Mouse (Mus musculus): Measurements from ENCODE around the gene Ago4. TPM values are rescaled to one million over a fixed set of nuclear protein-coding genes. Genes with fewer than 3 reads are reported as not detected.

The Ago4 gene
- total and polyA plus RNA-seq, 3 experiments = 0.42 to 1.8 TPM; not detected in 1

- no peak overlapping the region for H3K4me3 ChIP-seq (ENCODE audit: control insufficient read depth in 1 of 2, insufficient read depth in 1 of 2, low read depth in 2 of 2, low read length in 2 of 2)
- H3K79me2 ChIP-seq (ENCODE audit: control insufficient read depth, insufficient read depth, low read length, poor library complexity) = no peaks in the 10 kb centered on the region
- no peak overlapping the region for H3K9ac ChIP-seq (ENCODE audit: control insufficient read depth, low read depth, low read length, poor library complexity, severe bottlenecking)
- H3K9me3 ChIP-seq (replicated peaks; ENCODE audit: insufficient read depth, low read length) = no peaks in the 10 kb centered on the region
- H3K36me3 ChIP-seq (ENCODE audit: control insufficient read depth in 1 of 2, insufficient read depth in 2 of 2, low read length in 2 of 2) = 0 out of 4 replicates have a peak, but pooled peaks cover 0 to 3% of the 10 kb centered on the region in 2 experiments
- TF ChIP-seq ZC3H11A (IDR thresholded peaks at IDR 0.05; ENCODE audit: low read depth, low read length) = no peak
- TF ChIP-seq NRF1 (IDR thresholded peaks at IDR 0.05; ENCODE audit: insufficient read depth, low read depth, low read length, poor library complexity, severe bottlenecking) = no peak
- no peak for TF ChIP-seq MEF2A (IDR thresholded peaks at IDR 0.05; ENCODE audit: extremely low read depth, insufficient replicate concordance, low read depth, low read length, poor library complexity, severe bottlenecking)
- TF ChIP-seq MYC (IDR thresholded peaks at IDR 0.05; ENCODE audit: low read depth, low read length) = no peak
- no peak for TF ChIP-seq CHD1 (IDR thresholded peaks at IDR 0.05; ENCODE audit: low read depth, low read length)
- no peak for TF ChIP-seq NELFE (IDR thresholded peaks at IDR 0.05; ENCODE audit: low read depth, low read length)
- no peak for TF ChIP-seq GABPA (IDR thresholded peaks at IDR 0.05; ENCODE audit: low read depth, low read length)
- no peak for TF ChIP-seq MAX (IDR thresholded peaks at IDR 0.05; ENCODE audit: low read length)
- no peak for TF ChIP-seq KAT2A (conservative IDR thresholded peaks at IDR 0.05; ENCODE audit: low read depth, low read length)
- no peak for TF ChIP-seq RCOR1 (IDR thresholded peaks at IDR 0.05; ENCODE audit: low read depth, low read length)
- TF ChIP-seq SIN3A (IDR thresholded peaks at IDR 0.05; ENCODE audit: low read length) = no peak
- no peak for TF ChIP-seq JUND (IDR thresholded peaks at IDR 0.05; ENCODE audit: low read depth, low read length)
- no peak overlapping the region for H3K27ac ChIP-seq (ENCODE audit: control insufficient read depth, low read depth, low read length)
- peaks cover 0 to 6% of the 10 kb centered on the region in 2 experiments; a peak in 2 of 4 replicates for H3K4me1 ChIP-seq (ENCODE audit: control insufficient read depth in 1 of 2, insufficient read depth in 2 of 2, low read length in 2 of 2)
- no peaks in the 10 kb centered on the region for H3K27me3 ChIP-seq (ENCODE audit: control insufficient read depth in 1 of 2, insufficient read depth in 2 of 2, low read length in 2 of 2)
- no peak for DNase-seq (ENCODE audit: low read depth, low spot score)
Measured at GRCm38 (mm10) chr4:126486217-126486616, 47.1 kb downstream of the Ago4 start.

DNA sequence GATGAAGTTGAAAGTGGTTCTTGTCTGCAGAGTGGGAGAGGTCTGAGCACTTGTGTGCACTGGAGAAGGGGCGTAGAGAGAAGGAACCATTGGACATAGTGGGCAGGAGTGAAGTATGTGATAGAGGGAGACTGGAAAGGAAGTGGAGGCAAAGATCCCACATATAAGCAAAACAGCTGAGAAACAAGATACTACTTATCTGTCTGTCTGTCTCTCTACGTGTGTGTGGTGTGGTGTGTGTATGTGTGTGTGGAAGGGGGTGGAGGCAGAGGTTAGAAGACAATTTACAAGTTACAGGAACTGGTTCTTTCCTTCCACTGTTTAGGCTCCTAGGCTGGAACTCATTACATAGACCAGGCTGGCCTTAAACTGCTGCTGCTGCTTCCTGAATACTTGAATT is 48.2 kb downstream of the Ago4 start:
- TF ChIP-seq NRF1 (IDR thresholded peaks at IDR 0.05; ENCODE audit: insufficient read depth, low read depth, low read length, poor library complexity, severe bottlenecking) = no peak
- TF ChIP-seq EP300 (IDR thresholded peaks at IDR 0.05; ENCODE audit: low read depth in 1 of 2, low read length in 2 of 2) = peak in 1 of 2 experiments; percentile 31; a peak in 1 of 4 replicates
- TF ChIP-seq POLR2AphosphoS5 (IDR thresholded peaks at IDR 0.05; ENCODE audit: borderline replicate concordance, low read depth, low read length) = no peak
- peak; percentile 56 for TF ChIP-seq GATA1 (IDR thresholded peaks at IDR 0.05; ENCODE audit: low read depth, low read length)
- TF ChIP-seq MAX (IDR thresholded peaks at IDR 0.05; ENCODE audit: low read length) = no peak
- TF ChIP-seq E2F4 (IDR thresholded peaks at IDR 0.05; ENCODE audit: borderline replicate concordance, low read depth, low read length) = no peak
- TF ChIP-seq ETS1 (IDR thresholded peaks at IDR 0.05; ENCODE audit: low read depth, low read length) = peak; percentile 84
- no peak for TF ChIP-seq RCOR1 (IDR thresholded peaks at IDR 0.05; ENCODE audit: low read depth, low read length)
- no peak for TF ChIP-seq HCFC1 (IDR thresholded peaks at IDR 0.05; ENCODE audit: low read depth, low read length)
- no peak for TF ChIP-seq USF1 (IDR thresholded peaks at IDR 0.05; ENCODE audit: low read depth, low read length)
- TF ChIP-seq SIN3A (IDR thresholded peaks at IDR 0.05; ENCODE audit: low read length) = no peak
- TF ChIP-seq USF2 (IDR thresholded peaks at IDR 0.05; ENCODE audit: borderline replicate concordance in 1 of 2, insufficient read depth in 1 of 2, low read depth in 1 of 2, low read length in 2 of 2) = no peak
- no peak for TF ChIP-seq MAFK (IDR thresholded peaks at IDR 0.05; ENCODE audit: borderline replicate concordance, low read depth, low read length)
- DNase-seq (ENCODE audit: low read depth, low spot score) = peak; percentile 40
- no peak overlapping the region for H3K4me3 ChIP-seq (ENCODE audit: control insufficient read depth in 1 of 2, insufficient read depth in 1 of 2, low read depth in 2 of 2, low read length in 2 of 2)

More for the DNA sequence above, 48.2 kb downstream of the Ago4 start:
- no peak overlapping the region for H3K9ac ChIP-seq (ENCODE audit: control insufficient read depth, low read depth, low read length, poor library complexity, severe bottlenecking)
- H3K4me1 ChIP-seq (ENCODE audit: control insufficient read depth in 1 of 2, insufficient read depth in 2 of 2, low read length in 2 of 2) = peaks cover 0 to 6% of the 10 kb centered on the region in 2 experiments; a peak in 2 of 4 replicates
- 0 out of 4 replicates have a peak, but pooled peaks cover 0 to 3% of the 10 kb centered on the region in 2 experiments for H3K36me3 ChIP-seq (ENCODE audit: control insufficient read depth in 1 of 2, insufficient read depth in 2 of 2, low read length in 2 of 2)
- no peaks in the 10 kb centered on the region for H3K27me3 ChIP-seq (ENCODE audit: control insufficient read depth in 1 of 2, insufficient read depth in 2 of 2, low read length in 2 of 2)
- H3K27ac ChIP-seq (ENCODE audit: control insufficient read depth, low read depth, low read length) = no peak overlapping the region
- no peaks in the 10 kb centered on the region for H3K9me3 ChIP-seq (replicated peaks; ENCODE audit: insufficient read depth, low read length)
- no peaks in the 10 kb centered on the region for H3K79me2 ChIP-seq (ENCODE audit: control insufficient read depth, insufficient read depth, low read length, poor library complexity)
